Mouse (Mus musculus) B cell, adult 2 months (primary cell): Measurements from ENCODE around the gene Pet117.

ENCODE experiments used
- DNase-seq, 2 experiments: peaks; one replicate each; pipeline ENCODE4 v3.0.0; 2022

Pet117 gene

DNA sequence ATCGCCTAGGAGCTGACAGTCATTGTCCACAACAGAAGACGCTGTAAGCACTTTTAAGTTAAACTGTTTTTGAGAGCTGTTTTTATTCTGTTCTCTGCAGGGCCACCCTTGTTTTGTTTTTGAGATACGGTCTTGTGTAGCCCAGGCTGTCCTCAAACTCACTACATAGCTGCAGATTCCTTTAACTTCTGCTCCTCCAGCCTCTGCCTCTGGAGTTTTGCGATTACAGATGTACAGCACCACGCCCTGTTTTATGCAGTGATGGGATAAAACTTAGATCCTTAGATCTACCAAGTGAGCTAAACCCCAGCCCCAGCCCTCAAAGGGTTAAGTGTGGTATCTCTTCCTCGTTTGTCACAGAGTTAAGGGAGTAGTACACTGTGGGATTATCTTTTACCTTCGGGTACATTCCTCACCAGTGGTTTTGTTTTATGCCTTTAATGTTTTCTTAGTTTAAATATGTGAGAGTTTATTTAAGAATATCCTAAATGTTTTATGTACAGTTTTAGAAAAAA is 13.9 kb downstream of the Pet117 start:
- no peak for DNase-seq

DNA sequence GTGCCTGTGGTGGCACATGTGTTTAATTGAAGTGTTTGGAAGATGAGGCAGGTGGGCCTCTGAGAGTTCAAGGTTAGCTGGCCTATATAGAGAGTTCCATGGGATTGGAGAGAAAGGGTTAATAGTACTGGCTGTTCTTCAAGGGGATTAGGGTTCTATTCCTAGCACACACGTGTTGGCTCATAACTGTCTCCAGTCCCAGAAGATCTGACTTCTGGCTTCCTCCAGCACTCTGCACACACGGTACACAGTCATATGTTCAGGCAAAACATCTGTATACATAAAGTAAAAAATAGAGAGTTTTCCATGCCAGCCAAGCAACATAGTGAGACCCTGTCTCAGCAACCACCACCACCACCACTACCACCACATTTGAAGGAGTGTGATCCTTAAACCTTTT is 17.5 kb downstream of the Pet117 start:
- no peak for DNase-seq

DNA sequence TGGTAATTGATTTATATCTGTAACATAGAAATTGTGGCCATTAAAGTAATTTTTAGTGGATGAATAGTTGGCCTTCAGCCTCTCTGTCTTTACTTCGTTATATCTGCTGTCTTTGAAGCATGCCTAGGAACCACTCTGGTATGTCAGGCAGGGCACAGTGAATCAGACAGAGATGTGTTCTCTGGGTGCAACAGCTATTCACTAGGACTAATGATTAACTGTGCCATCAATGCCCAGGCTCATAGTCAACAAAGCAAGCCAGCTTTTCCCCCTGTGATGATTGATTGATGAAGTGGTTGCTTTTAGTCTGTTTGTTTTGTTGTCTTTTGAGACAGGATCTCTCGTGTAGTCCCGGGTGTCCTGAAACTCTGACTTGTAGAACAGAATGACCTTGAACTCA is 19.6 kb downstream of the Pet117 start:
- DNase-seq = no peak

DNA sequence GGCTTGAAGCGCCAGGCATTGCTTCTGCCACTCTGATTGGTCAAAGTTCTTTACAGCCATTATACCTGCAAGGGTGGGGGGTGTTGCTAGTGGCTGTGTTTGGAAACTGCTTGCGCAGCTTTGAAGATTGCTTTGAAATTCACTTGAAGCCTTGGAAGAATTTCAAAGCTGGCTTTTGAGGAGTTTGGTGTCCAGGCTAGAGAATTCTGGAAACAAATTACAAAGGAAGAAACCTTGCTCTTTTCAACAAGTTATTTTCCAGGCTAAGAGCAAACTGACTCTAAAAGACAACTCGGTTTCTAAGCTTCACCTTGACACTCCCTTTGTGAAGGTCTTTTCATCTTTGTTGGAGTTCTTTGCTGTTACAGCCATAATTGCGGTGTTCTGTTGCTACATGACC is 30.7 kb downstream of the Pet117 start:
- no peak for DNase-seq

DNA sequence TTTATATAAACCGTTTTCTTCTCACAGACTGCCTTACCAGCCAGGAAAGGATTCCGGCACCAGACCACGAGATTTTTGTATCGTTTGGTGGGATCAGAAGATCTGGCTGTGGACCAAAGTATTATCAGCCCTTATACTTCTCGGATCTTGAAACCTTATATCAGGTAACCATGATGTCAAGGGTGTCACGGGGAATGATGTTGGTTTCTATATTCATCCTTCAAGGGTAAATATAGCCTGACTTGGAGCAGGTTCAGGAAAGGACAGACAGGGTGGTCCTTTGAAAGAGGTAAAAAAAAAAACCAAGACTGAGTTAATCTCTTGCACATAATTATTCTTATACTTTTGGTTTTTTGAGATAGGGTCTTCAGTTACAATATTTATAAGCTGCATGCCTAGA is 31.9 kb downstream of the Pet117 start:
- DNase-seq = no peak

DNA sequence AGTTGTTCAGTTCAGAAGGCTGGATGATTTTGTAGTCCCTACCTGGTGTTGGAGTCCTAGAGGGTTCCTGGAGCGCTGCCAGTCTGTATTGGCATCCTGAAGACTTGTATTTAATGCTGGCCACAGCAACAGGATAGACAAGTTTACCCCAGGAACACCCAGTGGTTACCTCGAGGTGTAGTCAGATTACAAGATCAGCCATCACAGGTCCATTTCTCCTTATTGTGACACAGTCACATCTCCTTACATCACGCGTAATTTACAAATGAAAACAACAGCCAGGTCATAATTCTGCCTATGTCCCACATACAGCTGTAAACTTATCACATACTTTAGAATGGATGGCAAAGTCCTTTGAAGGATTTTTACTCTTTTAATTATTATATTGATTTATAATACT is 40.2 kb downstream of the Pet117 start:
- no peak for DNase-seq

DNA sequence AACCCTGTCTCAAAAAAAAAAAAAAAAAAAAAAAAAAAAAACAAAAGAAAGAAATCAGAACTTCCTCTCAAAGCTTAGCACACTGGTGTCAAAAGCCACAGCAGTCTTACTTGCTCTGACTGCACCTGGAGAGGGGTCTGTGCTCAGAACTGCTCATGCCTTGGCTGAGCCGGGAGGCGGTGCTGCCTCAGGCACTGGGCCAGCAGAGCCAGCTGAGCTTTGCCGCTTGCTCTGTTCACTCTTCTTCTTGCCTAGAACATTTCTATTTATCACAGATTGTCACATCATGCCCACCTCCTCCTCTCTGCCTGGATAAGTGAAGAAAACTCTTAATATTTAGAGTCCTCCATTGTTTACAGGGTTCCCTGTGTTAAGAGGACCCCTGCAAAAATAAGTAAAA is 41.8 kb downstream of the Pet117 start:
- DNase-seq = no peak

DNA sequence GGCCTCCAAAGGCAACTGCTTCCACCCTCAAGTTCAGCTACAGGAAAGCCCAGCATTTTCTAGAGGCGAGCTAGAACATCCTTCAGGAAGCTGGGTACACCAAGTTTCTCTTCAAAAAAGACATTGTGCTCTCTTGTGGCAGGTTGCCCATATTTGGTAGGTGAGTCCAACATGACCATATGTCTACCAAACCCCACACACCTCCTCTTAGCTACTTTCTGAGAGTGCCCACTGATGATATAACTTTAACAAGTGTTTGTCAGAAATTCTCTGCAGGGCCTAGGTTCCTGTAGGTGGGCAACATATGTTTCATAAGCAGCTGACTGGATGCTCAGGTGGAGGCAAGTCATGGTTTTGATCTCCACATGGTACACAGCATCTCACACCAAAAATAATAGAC is 45.9 kb downstream of the Pet117 start:
- no peak for DNase-seq

DNA sequence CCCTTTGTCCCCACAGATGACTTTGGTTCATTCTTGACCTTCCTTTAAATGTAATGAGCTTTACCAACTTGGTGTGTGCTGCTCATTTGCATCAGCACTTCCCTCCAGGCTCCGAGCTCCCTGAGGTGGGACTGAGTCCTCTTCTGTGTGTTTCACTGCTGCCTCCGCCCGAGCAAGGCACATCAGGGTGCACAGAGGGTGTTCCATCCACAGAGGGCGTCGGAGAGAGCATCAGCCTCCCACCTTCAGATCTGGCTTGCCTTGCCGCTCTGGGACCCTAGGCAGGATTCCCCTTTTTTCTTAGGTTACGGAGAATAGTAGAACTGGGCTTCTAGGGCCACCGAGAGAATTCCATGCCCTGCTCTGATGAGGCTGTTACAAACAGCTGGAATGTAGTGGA is 48.1 kb downstream of the Pet117 start:
- no peak for DNase-seq

DNA sequence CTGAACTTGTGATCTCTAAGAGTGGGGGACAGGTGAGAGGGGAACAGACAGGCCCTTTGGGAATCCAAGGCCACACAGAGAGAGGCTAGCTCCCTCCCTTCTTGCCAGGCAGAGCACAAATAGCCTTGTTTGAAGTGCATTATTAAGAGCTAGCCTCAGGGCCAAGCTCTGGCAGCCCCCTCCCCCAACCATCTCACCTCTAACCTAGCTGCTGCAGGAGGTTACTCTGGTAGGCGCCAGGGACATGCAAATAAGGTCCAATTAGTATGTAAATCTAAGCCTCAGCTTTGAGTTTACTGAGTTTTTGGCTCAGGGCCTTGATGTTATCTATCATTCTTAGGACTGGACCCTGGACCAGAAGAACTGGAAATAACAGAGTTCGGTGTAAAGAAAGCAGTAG is 49.3 kb downstream of the Pet117 start:
- no peak for DNase-seq

DNA sequence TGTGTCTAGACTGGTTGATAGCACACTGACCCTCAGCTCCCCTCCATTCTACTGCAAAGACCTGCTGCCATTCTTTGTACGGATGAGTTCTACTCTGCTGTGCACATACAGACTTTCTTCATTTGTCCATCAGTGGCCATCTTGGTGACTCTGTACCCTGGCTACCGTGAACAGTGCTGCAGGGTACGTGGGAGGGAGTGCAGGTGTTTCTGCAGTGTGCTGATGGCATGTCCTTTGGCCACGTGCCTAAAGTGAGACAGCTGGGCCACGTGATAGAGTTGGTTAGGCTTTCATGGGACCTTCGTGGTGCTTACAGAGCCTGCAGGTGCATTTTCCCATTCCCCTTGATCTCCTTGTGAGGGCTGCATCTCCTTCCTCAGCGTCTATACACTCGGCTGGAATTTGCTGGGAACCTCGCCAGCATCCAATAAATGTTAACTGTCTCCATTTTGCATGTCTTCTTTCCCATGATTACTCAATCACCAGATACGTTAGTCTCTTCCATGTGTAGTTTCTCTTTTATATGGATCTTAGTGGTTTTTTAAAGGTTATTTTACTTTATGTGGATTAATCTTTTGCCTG is 53.4 kb downstream of the Pet117 start:
- DNase-seq = no peak
